8 mouse cellular contexts compared by ENCODE assay signal in the genomic region with DNA sequence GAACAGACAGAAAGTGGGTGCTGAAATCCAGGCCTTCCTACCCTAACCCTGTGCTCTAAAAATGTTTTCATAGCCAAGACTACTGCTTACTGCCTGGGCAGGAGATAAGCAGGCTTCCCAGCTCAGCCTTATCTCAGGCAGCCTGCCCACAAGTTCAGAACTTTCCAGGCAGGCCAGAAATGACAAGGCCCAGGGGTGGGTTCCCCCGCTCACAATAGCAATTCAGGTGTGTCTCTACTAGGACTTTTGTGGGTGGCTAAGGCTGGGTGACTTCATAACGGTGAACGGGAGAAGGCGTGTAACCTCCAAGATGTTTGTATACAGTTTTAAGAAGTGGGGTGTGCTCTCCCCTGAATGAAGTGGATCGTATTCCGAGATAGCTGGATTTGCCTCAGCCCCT. TPM values are rescaled to one million over a fixed set of nuclear protein-coding genes. Genes with fewer than 3 reads are reported as not detected.
DNase-seq lines count a peak whose midpoint lies in the region; ATAC-seq and TF ChIP-seq lines count a peak whose summit lies in the region.

No protein-coding gene starts in this region.

- intact Hi-C loops in left cerebral cortex, postnatal 25 days (cut with DNase I), result no loop called here

- ATAC-seq in erythroid progenitor cell, adult 5-6 weeks (replicated peaks; ENCODE audit: low FRiP score, poor library complexity, severe bottlenecking), result peak; percentile 64
- 0 out of 2 replicates have a peak, but pooled peaks have one; percentile 1 for ATAC-seq in hindbrain, embryonic 15.5 days (ENCODE audit: low FRiP score, low read depth)
- no peak for ATAC-seq in midbrain, embryonic 13.5 days

- DNase-seq in testis, postnatal 10 days (ENCODE audit: low spot score), result no peak
- DNase-seq in left cerebral cortex, postnatal 25 days (ENCODE audit: low spot score in 2 of 2), result no peak
- no peak for DNase-seq in adrenal gland, adult 18-20 months (ENCODE audit: low spot score in 2 of 2)
- no peak for DNase-seq in embryo, embryonic 9.5 days (ENCODE audit: extremely low spot score)

- H3K9ac ChIP-seq in hindbrain, embryonic 15.5 days, result peak overlapping the region; percentile 70
- H3K9ac ChIP-seq in midbrain, embryonic 13.5 days (replicated peaks), result peak overlapping the region; percentile 80

- peaks cover 9% of the 10 kb centered on the region for H3K4me1 ChIP-seq in testis, adult 2 months (ENCODE audit: control insufficient read depth, insufficient read depth, low read length)
- H3K4me1 ChIP-seq in hindbrain, embryonic 15.5 days (replicated peaks), result peaks cover 15% of the 10 kb centered on the region
- peaks cover 16% of the 10 kb centered on the region for H3K4me1 ChIP-seq in midbrain, embryonic 13.5 days (replicated peaks)

- H3K36me3 ChIP-seq in testis, adult 2 months (ENCODE audit: control insufficient read depth, insufficient read depth, low read length), result no peaks in the 10 kb centered on the region
- H3K36me3 ChIP-seq in hindbrain, embryonic 15.5 days, result peaks cover 17% of the 10 kb centered on the region
- peaks cover 41% of the 10 kb centered on the region for H3K36me3 ChIP-seq in midbrain, embryonic 13.5 days

- WGBS in hindbrain, embryonic 15.5 days, result 15% methylated on average over 6 of the region's 6 CpGs
- 14% methylated on average over 6 of the region's 6 CpGs for WGBS in midbrain, embryonic 13.5 days

- peak overlapping the region; percentile 64 for H3K4me2 ChIP-seq in hindbrain, embryonic 15.5 days
- peak overlapping the region; percentile 69 for H3K4me2 ChIP-seq in midbrain, embryonic 13.5 days (replicated peaks)

- peak overlapping the region; percentile 100 for H3K27ac ChIP-seq in testis, adult 2 months (ENCODE audit: control insufficient read depth, insufficient read depth, low read depth, low read length)
- peak overlapping the region; percentile 97 for H3K27ac ChIP-seq in hindbrain, embryonic 15.5 days (replicated peaks)
- H3K27ac ChIP-seq in midbrain, embryonic 13.5 days, result peak overlapping the region; percentile 98

- H3K9me3 ChIP-seq in hindbrain, embryonic 15.5 days, result no peaks in the 10 kb centered on the region
- no peaks in the 10 kb centered on the region for H3K9me3 ChIP-seq in midbrain, embryonic 13.5 days

- no peak for TF ChIP-seq POLR2A in testis, adult 2 months (IDR thresholded peaks at IDR 0.05; ENCODE audit: control insufficient read depth, low read depth, low read length)

- no peak for TF ChIP-seq CTCF in testis, adult 2 months (IDR thresholded peaks at IDR 0.05; ENCODE audit: control insufficient read depth, insufficient read depth, insufficient replicate concordance, low read depth, low read length)

- H3K4me3 ChIP-seq in testis, adult 2 months (ENCODE audit: control insufficient read depth, low read depth, low read length), result peak overlapping the region; percentile 99
- H3K4me3 ChIP-seq in hindbrain, embryonic 15.5 days, result peak overlapping the region; percentile 67
- peak overlapping the region; percentile 83 for H3K4me3 ChIP-seq in midbrain, embryonic 13.5 days (replicated peaks)

- H3K27me3 ChIP-seq in testis, adult 2 months (ENCODE audit: control insufficient read depth, insufficient read depth, low read length), result no peaks in the 10 kb centered on the region
- no peaks in the 10 kb centered on the region for H3K27me3 ChIP-seq in hindbrain, embryonic 15.5 days
- no peaks in the 10 kb centered on the region for H3K27me3 ChIP-seq in midbrain, embryonic 13.5 days

RNA-seq across cellular contexts. Expression of a gene that starts 0.7 kb away (rescaled TPM):
- polyA plus RNA-seq in testis, adult 2 months (2012; rRNA removed), result 18.2 and 19.3 TPM in 2 replicates
- 2,720 and 2,790 TPM in 2 replicates for total RNA-seq in erythroid progenitor cell, adult 5-6 weeks (2015; ENCODE audit: low replicate concordance)
- total RNA-seq in erythroid progenitor cell, adult 5-6 weeks (2017; ENCODE audit: low replicate concordance), result 1,215 and 1,747 TPM in 2 replicates
- 64.8 and 64.9 TPM in 2 replicates for polyA plus RNA-seq in hindbrain, embryonic 15.5 days (2015; fragmentation: Nextera tagmentation; extraction: Ambion mirVana)
- polyA plus RNA-seq in midbrain, embryonic 13.5 days (2015; fragmentation: Nextera tagmentation; extraction: Ambion mirVana), result 72.3 and 72.9 TPM in 2 replicates
- total RNA-seq in left cerebral cortex, postnatal 25 days (2021), result 10 to 100 TPM; 14.8 to 22.0 TPM
- 10 to 100 TPM; 52.3 to 87.5 TPM for total RNA-seq in adrenal gland, adult 18-20 months (2021)

RNA-seq across cellular contexts. Expression of a gene that starts 8.8 kb away (rescaled TPM):
- 107 TPM in 2 replicates for polyA plus RNA-seq in testis, adult 2 months (2012; rRNA removed)
- 455 and 495 TPM in 2 replicates for total RNA-seq in erythroid progenitor cell, adult 5-6 weeks (2015; ENCODE audit: low replicate concordance)
- 1,704 and 2,100 TPM in 2 replicates for total RNA-seq in erythroid progenitor cell, adult 5-6 weeks (2017; ENCODE audit: low replicate concordance)
- polyA plus RNA-seq in hindbrain, embryonic 15.5 days (2015; fragmentation: Nextera tagmentation; extraction: Ambion mirVana), result 133 and 149 TPM in 2 replicates
- 193 and 209 TPM in 2 replicates for polyA plus RNA-seq in midbrain, embryonic 13.5 days (2015; fragmentation: Nextera tagmentation; extraction: Ambion mirVana)
- 10 to 100 TPM; 56.6 to 56.8 TPM for total RNA-seq in left cerebral cortex, postnatal 25 days (2021)
- total RNA-seq in adrenal gland, adult 18-20 months (2021), result 10 to 100 TPM; 26.8 to 34.4 TPM

RNA-seq across cellular contexts. Expression of a gene that starts 17.5 kb away (rescaled TPM):
- 6.5 and 6.7 TPM in 2 replicates for polyA plus RNA-seq in testis, adult 2 months (2012; rRNA removed)
- 5.4 and 11.5 TPM in 2 replicates for total RNA-seq in erythroid progenitor cell, adult 5-6 weeks (2015; ENCODE audit: low replicate concordance)
- total RNA-seq in erythroid progenitor cell, adult 5-6 weeks (2017; ENCODE audit: low replicate concordance), result 1.0 and 7.8 TPM in 2 replicates
- polyA plus RNA-seq in hindbrain, embryonic 15.5 days (2015; fragmentation: Nextera tagmentation; extraction: Ambion mirVana), result 37.5 and 38.7 TPM in 2 replicates
- polyA plus RNA-seq in midbrain, embryonic 13.5 days (2015; fragmentation: Nextera tagmentation; extraction: Ambion mirVana), result 40.8 TPM in 2 replicates
- total RNA-seq in left cerebral cortex, postnatal 25 days (2021), result 10 to 100 TPM; 12.5 to 13.8 TPM
- total RNA-seq in adrenal gland, adult 18-20 months (2021), result 10 to 100 TPM; 21.7 to 30.9 TPM

RNA-seq across cellular contexts. Expression of a gene that starts 18.2 kb away (rescaled TPM):
- 19.2 and 19.4 TPM in 2 replicates for polyA plus RNA-seq in testis, adult 2 months (2012; rRNA removed)
- 2.5 and 6.7 TPM in 2 replicates for total RNA-seq in erythroid progenitor cell, adult 5-6 weeks (2015; ENCODE audit: low replicate concordance)
- 9.5 and 15.7 TPM in 2 replicates for total RNA-seq in erythroid progenitor cell, adult 5-6 weeks (2017; ENCODE audit: low replicate concordance)
- 40.3 and 45.0 TPM in 2 replicates for polyA plus RNA-seq in hindbrain, embryonic 15.5 days (2015; fragmentation: Nextera tagmentation; extraction: Ambion mirVana)
- polyA plus RNA-seq in midbrain, embryonic 13.5 days (2015; fragmentation: Nextera tagmentation; extraction: Ambion mirVana), result 41.2 and 41.6 TPM in 2 replicates
- total RNA-seq in left cerebral cortex, postnatal 25 days (2021), result 10 to 100 TPM; 47.3 to 47.4 TPM
- 10 to 100 TPM; 52.5 to 70.4 TPM for total RNA-seq in adrenal gland, adult 18-20 months (2021)

RNA-seq across cellular contexts. Expression of a gene that starts 23.2 kb away (rescaled TPM):
- 16.4 and 20.7 TPM in 2 replicates for polyA plus RNA-seq in testis, adult 2 months (2012; rRNA removed)
- total RNA-seq in erythroid progenitor cell, adult 5-6 weeks (2015; ENCODE audit: low replicate concordance), result 46.1 and 54.8 TPM in 2 replicates
- 70.0 and 83.0 TPM in 2 replicates for total RNA-seq in erythroid progenitor cell, adult 5-6 weeks (2017; ENCODE audit: low replicate concordance)
- 28.7 and 29.3 TPM in 2 replicates for polyA plus RNA-seq in hindbrain, embryonic 15.5 days (2015; fragmentation: Nextera tagmentation; extraction: Ambion mirVana)
- 23.0 and 27.3 TPM in 2 replicates for polyA plus RNA-seq in midbrain, embryonic 13.5 days (2015; fragmentation: Nextera tagmentation; extraction: Ambion mirVana)
- total RNA-seq in left cerebral cortex, postnatal 25 days (2021), result 100 to 1,000 TPM; 207 to 225 TPM
- 10 to 100 TPM; 35.2 to 41.7 TPM for total RNA-seq in adrenal gland, adult 18-20 months (2021)

Comparison
In these comparisons a context has a peak if more than half of its experiments do, and no peak if none do; other contexts are left out.
1. RNA of a gene that starts 0.7 kb away (total RNA-seq): 1,215 to 2,790 TPM in erythroid progenitor cell, adult 5-6 weeks; 52.3 to 87.5 TPM in adrenal gland, adult 18-20 months and 14.8 to 22.0 TPM in left cerebral cortex, postnatal 25 days; every median in the first group is over 10 times any median in the second.
2. RNA of a gene that starts 8.8 kb away (total RNA-seq): 455 to 2,100 TPM in erythroid progenitor cell, adult 5-6 weeks; 56.6 to 56.8 TPM in left cerebral cortex, postnatal 25 days and 26.8 to 34.4 TPM in adrenal gland, adult 18-20 months; every median in the first group is over 4 times any median in the second.
3. Peak in every context shown above with its lines, with median percentiles within 50 percentile points of each other: H3K27ac ChIP-seq and H3K4me3 ChIP-seq.